Mouse (Mus musculus) megakaryocyte-erythroid progenitor cell, adult 5-6 weeks (primary cell): Measurements from ENCODE around the gene Rbm4. TPM values are rescaled to one million over a fixed set of nuclear protein-coding genes. Genes with fewer than 3 reads are reported as not detected.
"Not testable (repeated sequence)": the region's sequence is repeated elsewhere in the genome, so short reads cannot be mapped to it uniquely, and the experiment has no call there.

Source experiments
- ATAC-seq: replicated peaks from 2 replicates; pipeline ENCODE4 v1.8.0; 2016; ENCODE audit warnings: mild to moderate bottlenecking, inconsistent platforms; ENCODE audit not compliant: severe bottlenecking, poor library complexity, low FRiP score, low TSS enrichment
- total RNA-seq, 2 experiments: library from RNA; stranded (forward) in 1 of 2; stranded (reverse) in 1 of 2; fragments of 200-1000, 215-1000 nt in 1 of 2; fragments of >200 nt in 1 of 2; fragmentation: Nextera tagmentation in 1 of 2; gene quantifications; 2 replicates each; pipeline ENCODE4 v1.2.3; 2014 to 2017

Gene Rbm4
- total RNA-seq, 2 experiments from 2014 or later, result 59.4 to 68.6 TPM

DNA sequence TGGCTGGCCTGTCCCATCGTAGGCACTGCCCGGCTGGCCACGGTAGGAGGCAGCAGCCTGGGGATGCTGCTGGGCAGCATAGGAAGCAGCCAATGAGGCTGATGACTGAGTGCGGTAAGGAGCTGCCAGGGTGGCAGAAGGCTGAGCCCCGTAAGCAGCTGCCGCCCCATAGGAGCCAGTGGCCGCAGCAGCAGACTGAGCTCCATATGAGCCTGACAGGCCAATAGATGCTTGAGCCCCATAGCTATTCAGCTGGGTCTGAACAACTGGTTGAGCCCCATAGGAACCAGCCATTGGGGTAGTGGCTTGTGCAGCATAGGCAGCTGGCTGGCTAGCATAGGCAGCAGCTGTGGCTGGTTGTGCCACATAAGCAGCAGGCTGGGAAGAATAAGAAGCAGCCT, 9.0 kb upstream of the Rbm4 start:
- no peak for ATAC-seq

DNA sequence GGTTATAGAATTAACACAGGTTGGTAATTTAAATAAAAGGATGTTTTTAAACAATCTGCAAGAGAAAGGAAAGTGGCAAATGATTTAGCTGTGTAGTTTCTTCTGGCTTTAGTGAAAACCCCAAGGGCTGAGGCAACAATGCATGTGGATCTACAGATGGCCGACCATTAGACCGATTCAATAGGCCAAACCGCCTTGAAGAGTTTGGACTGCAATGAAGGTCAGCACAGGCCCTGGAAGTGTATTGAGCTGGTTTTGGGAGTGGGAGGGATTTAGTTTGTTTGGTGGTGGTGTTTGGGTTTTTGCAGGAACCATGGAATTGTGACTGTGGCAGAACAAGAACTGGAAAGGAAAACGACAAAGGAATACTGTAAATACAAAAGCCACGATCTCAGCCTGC, 5.4 kb upstream of the Rbm4 start:
- no peak for ATAC-seq

DNA sequence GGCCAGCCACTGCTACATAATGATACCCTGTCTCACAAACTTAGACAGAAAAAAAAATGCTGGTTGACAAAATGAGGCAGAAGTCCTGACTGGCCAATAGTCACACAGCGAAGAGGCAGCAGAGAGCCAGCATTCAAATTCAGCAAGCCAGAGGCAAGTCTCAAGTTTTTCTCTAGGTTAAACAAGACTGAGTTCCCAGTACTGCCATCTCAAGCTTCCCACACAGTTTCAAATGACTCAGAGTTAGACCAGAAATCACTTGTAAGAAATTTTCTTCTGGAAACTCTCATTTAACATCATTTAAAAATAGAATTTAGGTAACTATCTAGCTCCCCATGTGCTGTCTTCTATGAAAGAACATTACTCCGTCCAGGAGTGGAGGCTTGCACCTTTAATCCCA, 4.1 kb upstream of the Rbm4 start:
- ATAC-seq, result no peak

DNA sequence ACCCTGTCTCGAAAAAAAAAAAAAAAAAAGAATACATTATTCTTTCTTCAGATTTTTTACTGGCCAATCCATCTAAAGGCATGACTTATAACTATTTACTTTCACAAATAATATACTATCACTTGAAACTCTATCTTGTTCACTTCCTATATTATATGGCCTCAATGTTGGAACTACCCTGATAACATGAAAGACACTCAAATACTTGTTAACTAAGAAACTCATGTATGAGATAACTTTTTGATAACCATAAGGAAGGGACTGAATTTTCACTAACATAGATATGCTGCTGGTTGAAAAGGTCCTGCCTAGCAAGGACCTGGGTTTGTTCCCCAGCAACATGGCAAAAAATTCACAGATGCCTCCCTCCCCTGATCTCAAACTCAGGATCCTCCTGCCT, 2.2 kb upstream of the Rbm4 start:
- ATAC-seq, result no peak

DNA sequence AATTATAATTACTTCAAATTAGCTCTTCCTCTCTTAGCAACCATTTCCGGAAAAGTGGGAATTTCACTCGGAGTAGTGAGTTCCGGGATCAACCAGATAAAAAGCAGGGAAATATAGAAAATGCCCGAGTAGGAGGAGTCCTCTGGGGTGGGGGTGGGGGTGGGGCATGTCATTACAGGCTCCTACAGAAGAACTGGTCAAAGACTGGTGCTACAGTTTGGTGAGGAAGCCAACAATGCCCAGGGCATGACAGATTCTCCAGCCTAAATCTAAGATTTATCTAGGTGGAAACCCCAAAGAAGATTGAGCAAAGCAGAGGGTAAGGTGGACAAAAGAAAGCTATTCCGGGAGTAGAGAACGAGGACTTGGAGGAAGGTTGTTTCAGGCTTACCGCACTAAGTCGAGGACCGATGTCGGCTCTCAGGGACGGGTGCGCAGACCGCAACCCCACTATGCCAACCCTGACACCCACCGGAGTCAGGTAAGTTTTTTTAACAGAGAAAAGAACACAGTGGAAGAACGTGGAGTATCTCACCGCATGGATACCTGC, 345 bp downstream of the Rbm4 start:
- peak; percentile 19 for ATAC-seq

DNA sequence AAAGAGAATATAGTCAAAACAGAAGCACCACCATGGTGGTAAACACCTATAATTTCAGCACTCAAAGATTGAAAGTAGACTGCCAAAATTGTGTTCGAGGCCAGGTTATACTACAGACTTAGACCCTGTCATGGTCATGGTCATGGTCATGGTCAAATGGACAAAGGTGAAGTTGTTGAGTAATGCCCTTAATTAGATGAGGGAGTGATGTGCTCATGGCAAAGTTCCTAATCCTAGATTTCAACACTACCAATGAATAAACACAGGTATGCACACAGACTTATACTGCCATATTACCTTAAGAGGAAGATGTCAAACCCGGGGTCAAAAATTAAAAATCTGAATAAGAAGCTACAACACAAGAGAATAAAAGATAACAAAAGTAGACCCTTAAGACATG, 7.4 kb downstream of the Rbm4 start:
- no peak for ATAC-seq

DNA sequence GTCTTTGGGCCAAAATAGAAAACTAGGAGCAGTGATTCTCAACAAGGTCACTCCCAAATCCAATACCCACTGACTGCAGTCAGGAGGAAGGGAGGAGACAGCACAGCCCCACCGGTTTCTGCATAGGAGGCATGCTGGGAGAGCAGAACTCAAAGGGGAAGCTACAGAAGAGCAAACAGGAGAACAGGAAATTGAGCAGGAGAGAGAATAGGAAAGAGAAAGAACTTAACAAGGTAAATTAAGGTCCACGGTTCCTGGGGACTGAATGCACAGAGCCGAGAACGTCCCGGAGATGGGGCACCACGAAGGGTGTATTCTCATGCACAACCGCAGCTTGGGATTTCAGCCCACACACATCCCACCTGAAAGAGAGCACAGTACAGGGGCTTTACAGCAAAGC, 8.5 kb downstream of the Rbm4 start:
- ATAC-seq, result no peak

DNA sequence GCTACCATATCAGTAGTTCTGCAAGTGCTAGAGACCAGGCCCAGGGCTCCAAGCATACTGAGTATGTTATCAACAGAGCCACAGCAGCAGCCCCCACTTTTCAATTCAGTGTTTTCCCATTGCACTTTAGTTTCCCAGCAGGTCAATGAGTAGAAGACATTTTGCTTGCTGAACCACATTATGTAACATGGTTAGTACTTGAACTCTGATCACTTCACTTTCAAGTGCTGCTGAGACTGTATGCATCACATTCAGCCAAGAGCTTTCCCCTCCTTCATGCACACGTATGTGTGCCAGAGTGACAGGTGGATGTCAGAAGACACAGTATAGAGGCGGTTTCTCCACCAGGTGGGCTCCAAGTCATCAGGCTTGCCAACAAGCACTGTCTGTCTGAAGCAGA, 10.8 kb downstream of the Rbm4 start:
- ATAC-seq, result no peak

DNA sequence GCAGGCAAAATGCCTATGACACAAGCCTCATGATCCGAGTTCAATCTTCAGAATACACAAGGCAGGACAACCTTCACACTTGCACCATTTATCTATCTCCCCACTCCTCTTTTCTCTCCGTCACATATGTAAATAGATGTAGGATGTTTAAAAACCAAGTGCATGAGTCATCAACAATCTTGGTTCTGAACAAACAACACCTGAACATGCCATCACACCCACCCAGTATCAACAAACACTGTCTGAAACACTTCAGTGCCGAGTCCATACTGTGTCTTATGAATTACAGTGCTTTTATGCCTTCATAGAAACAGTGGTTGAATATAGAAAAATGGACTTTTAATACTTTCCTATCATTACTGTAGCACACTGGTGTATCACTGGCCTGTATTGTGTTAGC, 20.9 kb downstream of the Rbm4 start:
- ATAC-seq, result no peak

DNA sequence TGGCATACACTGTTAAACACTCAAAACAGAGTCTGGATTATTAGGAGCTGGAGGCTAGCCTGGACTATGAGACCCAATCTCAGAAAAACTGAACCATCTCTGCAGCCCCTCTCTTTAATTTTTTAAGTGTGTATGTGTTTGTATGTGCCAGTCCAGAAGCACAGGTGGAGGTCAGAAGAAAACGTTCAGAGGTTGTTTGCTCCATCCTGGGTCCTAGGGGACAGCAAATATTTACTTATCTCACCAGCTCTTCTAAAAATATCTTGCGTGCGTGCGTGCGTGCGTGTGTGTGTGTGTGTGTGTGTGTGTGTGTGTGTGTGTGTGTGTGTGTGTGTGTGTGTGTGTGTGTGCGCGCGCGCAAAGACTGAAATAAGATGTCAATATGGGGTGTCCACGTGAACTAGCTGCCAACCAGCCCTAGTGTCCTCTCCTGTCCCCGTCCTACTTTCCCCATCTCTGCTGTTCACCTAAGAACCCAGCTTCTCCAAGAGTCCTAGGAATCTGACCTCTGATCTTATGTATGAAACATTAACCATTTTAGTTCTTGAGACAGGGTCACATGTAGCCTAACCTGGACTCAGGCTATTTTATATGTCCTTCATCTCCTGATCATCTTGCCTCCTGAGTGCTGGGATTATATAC, 26.1 kb downstream of the Rbm4 start:
- ATAC-seq, result no peak

DNA sequence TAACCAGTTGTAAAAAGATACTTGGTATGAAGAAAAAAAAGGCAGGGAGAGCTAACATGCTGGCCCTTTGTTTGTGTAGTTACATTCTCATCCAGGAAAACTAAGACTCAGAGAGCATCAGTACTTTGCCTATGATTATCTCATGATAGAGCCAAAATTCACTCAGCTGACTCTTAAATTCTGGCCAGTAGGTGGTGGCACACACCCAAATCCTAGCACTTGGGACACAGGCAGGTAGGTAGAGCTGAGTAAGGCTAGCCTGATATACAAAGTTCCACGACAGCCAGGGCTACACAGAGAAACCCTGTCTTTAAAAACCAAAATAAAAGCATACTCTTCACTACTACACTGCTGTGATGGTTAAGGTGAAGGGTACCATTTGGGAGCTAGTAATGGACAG, 30.8 kb downstream of the Rbm4 start:
- ATAC-seq, result no peak

DNA sequence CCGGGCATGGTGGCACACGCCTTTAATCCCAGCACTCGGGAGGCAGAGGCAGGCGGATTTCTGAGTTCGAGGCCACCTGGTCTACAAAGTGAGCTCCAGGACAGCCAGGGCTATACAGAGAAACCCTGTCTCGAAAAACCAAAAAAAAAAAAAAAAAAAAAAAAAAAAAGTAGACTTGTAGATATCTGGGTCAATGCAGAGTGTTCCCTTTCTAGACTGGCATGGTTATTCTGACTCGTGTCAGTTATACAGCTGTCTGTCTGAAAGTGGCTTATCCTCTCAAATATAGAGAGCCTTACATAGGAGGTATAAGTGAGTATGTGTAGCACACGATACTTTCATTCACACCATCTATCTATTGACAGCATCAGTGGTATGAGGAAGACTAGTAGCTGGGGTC, 33.2 kb downstream of the Rbm4 start:
- ATAC-seq, result not testable (repeated sequence)

DNA sequence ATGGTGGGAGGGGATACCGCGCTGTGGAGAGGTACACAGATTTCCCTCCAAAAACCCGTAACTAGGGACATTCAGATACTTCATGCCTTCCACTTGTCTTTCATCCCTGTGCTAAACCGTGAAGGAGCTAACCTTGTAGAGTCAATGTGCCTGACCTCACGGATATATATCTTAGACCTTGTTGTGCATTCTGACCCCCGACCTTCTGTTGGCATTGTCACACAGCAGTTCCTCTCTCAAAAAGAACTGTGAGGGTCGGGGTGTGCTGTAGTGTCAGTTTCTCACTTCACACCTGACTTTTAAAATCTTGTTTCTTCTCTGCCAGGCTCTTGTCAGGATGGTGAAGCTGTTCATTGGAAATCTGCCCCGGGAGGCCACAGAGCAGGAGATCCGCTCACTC, 36.8 kb downstream of the Rbm4 start:
- no peak for ATAC-seq

DNA sequence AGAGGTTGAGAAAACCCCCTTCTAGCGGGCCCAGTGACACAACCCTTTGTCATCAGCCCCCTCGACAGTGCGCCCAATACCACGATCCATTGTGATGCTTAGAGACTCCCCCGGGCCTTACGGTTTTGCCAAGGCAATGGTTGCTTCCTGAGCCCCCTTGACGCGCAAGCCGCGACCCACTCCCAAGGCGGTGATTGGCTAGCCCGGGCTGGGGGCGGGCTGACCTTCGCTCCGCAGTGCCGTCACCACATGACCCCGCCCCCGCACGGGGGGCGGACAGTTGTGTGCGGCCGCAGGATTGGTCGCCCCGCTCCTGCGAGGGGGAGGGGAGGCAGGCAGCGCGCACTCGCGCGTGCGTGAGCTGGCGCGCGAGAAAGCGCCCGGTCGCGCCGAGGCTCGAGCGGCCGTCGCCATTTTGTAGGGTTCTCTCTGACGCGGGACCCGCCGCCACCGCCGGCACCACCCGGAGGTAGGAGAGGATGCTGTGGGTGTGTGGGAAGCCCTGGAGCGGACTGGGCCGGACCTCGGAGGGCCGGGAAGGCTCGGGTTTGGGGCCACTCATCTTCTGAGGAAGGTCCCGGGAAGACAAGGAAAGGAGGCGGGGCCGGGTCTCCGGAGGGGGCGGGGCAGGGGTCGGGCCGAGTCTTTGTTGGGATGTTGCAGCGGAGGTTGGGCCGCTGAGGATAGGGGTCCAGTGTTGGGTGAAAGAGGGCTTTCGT, 37.3 kb downstream of the Rbm4 start, which contains the start of gene Rbm4b:
TSS of gene Rbm4b (plus strand) at position 305 of the 719 bp plus-strand sequence.
- peak; percentile 90 for ATAC-seq

DNA sequence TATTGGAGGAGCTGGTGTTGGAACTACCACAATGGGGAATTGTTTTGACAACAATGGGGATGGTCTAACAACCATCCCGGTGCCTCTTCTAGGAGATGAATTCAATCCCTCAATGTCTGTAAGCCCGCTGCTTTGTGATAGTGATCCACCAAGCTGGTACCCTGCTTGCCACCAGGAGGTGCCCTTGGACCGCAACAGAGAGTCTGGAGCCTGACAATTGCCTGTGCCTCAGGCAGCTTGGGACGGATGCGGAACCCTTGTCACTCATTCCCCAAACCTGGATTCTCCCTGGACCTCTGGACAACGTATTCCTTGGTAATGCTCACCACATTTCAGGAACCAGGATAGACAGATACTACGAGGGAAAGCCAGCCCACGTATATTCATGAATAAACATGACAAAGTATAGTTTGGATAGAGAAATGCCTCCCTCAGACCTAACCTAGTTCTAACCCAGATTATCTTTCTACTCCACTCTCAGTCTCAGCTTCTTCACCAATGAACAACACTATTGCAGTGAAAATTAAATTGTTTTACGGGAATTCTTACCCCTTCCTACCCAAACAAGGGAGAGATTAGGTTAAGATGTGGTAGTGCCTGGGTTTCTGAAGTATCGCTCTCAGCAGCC, 38.0 kb downstream of the Rbm4 start:
- peak; percentile 89 for ATAC-seq

DNA sequence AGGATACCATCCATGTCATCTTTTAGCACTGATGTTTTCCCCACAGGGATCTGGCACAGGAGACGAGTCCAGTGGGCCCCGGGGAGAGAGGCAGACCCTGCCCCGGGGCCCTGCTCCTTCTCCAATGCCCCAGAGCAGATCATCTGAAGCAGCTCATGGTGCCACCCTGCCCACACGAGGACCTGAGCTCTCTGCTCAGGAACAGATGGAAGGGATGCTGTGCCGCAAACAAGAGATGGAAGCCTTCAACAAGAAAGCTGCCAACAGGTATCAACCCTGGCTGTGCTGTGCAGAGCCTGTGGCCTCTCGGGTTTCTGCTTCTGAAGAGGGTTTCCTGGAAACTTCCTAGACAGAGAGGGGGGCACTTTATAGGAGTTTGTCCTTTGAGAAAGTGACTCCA, 43.7 kb downstream of the Rbm4 start:
- no peak for ATAC-seq

DNA sequence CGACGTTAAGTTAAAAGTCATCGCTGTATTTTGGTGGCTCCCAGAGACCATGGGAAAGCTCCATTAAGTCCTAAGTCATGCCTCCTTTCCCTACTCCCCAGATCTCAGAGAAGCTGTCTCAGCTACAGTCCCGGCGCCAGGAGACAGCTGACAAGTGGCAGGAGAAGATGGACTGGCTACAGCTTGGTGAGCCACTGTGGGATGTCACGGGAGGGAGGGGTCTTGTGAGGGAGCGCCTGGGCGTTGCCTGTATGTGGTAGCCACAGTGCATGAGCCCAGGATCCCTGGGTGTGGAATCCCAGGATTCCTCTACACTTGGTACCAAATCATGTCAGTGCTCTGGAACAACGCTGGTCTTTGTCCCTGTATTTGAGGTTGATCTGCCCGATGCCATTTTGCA, 45.2 kb downstream of the Rbm4 start:
- ATAC-seq, result no peak

DNA sequence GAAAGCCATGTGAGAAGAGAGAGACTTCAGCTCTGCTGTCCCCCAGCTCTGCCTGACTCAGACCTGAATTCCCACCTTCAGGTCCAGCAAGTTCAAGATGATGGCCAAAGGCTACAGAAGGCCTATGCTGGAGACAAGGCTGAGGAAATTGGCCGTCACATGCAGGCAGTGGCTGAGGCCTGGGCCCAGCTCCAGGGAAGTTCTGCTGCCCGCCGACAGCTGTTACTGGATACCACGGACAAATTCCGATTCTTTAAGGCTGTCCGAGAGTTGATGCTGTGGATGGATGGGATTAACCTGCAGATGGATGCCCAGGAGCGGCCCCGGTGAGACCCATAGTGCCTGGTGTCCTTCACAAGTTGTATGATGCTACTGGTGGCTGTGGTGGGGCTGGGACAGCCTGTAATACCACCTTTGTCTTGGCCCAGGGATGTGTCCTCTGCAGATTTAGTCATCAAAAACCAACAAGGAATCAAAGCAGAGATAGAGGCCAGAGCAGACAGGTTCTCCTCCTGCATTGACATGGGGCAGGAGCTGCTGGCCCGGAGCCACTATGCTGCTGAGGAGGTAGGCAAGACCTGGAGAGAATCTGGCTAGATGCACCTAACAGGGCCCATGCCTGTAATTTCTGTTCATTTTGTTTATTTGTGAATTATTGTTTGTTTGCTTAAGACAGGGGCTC, 45.9 kb downstream of the Rbm4 start:
- no peak for ATAC-seq

DNA sequence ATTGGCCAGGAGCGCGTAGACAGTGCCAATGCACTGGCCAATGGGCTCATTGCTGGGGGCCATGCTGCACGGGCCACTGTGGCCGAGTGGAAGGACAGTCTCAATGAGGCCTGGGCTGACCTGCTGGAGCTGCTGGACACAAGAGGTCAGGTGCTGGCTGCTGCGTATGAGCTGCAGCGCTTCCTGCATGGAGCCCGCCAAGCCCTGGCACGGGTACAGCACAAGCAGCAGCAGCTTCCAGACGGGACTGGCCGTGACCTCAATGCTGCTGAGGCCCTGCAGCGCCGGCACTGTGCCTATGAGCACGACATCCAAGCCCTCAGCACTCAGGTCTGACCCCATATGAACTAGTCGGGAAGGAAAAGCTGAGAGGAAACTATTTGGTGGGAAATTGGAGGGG, 47.1 kb downstream of the Rbm4 start:
- no peak for ATAC-seq

DNA sequence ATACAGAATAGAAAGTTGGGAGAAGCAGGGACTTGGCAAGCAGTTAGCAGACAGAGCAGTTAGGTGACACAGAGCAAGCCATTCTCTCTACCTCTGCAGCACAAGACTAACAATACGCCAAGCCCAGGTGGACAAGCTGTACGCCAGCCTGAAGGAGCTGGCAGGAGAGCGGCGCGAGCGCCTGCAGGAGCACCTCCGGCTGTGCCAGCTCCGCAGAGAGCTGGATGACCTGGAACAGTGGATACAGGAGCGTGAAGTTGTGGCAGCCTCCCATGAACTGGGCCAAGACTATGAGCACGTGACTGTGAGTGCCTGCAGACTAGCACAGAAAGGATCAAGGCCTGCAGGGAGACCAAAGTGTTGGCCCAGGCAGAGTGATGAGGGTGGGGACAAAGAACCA, 48.0 kb downstream of the Rbm4 start:
- ATAC-seq, result no peak
